Mouse (Mus musculus) layer of hippocampus, adult 8-10 months (tissue): ENCODE measurements at regions not wholly inside any gene's neighbourhood (a gene's known extent, or its start where the extent isn't known, plus 50 kb on each side); places are given as distances from the start of the nearest gene placed in this dataset.

ENCODE experiments used
- DNase-seq, 2 experiments: peaks; one replicate each; pipeline ENCODE4 v3.0.0; 2022; ENCODE audit warnings: low spot score in 2 of 2

DNA sequence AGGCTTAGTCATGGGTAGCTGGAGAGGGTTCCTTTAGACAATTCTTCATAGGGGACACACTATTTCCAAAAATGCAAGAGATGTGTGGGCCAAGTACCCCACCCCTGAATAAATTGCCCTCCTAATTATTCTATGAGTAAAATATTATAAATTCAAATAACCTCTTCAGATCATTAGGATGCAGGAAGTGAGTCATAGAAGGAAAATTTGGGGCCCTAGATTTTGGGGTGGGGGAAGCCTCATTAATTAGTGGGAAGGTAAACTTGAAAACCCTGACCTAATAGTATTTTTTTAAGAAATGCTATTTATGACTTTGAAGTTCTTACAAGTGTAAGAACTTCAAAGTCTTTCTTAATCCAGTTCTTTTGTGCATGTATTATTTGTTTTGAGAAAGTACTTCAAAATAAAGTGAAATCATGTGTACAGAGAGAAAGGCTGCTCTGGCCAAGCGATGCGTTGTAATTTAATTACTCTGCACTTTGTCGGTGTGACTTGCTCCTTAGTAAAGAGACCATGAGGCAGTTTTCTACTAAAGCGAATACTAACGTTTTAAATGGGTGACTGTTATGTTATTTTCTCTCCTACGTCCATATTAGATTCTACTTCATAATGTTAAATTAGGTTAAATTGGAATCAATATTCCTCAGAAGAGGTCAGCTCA is 200.6 kb downstream of the Tgfb2 start:
- no peak for DNase-seq

DNA sequence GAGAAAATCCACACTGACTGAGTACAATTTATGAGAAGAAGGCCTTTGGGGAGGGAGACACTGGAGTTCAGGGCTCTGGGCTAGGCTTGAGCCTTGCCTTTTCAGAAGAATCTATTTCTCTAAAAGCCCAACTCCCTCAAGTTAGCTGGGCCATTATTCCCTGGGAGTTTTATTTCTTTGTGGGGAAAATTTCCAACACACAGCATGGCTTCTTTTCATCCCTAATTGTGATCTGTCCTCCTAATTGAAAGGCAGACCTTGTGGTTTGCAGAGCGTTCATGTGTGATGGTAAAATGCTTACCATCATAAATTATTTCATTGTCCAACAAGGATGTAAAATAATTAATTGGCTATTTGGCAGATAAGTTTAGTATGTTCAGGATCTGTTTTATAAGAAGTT is 204.1 kb downstream of the Tgfb2 start:
- DNase-seq, result no peak

DNA sequence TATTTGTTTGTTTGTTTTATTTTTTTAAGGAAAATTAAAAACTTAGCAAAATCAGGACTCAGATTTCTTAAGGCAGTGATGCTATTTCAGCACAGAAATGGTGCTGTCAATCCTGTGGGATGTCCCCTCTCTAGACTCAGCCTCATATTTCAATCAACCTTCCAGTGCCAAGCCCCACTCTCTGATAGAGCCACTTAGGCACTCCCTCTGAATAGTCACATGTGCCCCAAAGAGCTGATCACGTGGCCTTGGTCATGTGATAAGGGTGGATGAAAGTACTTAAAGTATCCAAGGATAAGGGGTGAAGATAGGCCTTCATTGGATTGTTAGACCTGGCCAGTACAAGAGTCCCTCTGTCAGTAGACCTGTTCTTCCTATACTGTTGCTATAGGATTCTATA is 207.9 kb downstream of the Tgfb2 start:
- no peak for DNase-seq

DNA sequence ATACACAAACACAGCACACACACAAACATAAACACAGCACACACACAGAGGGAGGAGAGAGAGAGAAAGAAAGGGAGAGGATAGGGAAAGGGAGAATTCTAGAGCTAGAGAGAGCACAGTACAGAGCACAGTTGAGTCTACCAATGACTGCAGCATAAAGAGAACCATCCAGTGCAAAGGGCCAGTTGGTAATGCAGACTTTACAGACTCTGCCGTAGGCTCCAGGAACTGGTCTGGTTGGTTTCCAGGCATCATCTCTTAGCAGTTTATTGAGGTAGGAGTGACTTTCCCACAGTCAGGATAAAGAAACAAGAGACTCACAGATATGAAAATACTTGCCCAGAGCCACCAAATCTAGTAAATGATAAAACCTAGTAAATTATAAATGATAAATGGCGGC is 208.5 kb downstream of the Tgfb2 start:
- no peak for DNase-seq

DNA sequence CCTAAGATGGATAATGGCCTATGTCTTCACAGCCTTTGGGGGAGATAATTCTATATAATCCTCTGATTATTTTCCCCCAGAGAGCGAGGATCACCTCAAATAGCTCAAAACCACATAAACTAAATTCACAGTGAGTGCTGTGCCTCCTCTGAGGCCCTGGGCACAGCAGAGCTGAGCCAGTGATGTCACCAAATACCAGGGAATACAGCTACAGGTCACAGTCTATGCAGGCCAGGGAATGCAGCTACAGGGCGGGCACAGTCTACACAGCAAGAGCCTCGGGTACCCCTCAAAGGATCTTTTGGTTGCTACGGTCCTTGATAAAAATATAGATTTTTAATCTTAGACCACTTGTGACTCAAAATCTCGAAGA is 211.4 kb downstream of the Tgfb2 start:
- DNase-seq, result no peak

DNA sequence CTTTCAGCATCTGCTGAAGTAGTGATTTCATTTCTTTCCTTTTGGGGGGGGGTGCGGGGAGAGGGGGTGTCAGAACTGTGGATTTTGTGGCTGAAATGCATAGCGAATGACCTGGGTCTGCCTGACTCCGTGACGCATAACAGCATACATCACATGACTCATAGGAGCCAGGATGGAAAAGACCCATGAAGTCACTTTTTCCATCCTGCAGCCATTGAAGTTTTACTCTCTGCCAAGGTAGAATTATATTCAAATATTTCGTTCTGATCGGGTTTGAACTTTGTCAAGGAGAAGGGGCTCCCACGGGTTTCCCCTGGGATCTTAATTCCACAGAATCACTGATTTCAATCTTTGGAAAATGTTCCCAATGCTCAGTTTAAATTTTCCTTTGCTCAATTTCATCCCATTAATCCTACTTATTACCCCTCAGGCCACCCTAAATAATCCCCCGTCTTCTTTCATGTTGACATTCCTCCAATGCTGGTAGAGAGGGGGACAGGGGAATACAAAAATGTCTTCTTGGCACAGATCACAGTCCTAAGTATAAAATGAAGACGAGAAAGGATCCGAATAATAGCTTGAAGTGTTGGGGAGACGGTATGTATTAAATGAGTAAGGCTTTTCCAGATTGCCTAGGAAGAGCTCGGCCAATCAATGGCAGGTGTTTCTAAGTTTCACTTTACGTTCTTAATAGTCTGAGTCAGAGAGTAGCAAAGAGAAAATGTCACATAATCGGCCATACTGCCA is 212.0 kb downstream of the Tgfb2 start:
- no peak for DNase-seq

DNA sequence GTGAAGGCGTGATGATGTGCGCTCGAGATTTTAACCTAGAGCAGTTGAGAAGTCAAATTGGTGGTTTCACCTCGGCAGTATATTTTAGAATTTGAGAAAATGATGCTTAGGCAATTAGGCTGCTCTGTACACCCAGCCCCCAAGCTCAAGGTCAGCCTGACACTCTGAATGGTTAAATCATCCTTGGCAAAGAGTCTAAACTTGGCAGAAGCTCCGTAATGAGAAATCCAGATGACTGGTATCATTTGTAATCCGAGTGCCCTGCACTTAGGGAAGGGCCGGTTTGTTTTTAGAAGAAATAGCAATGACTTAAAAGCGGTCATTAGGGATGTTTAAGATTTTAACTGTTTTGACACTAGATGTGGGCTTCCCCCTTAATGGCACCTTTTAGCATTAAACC is 223.6 kb downstream of the Tgfb2 start:
- no peak for DNase-seq

DNA sequence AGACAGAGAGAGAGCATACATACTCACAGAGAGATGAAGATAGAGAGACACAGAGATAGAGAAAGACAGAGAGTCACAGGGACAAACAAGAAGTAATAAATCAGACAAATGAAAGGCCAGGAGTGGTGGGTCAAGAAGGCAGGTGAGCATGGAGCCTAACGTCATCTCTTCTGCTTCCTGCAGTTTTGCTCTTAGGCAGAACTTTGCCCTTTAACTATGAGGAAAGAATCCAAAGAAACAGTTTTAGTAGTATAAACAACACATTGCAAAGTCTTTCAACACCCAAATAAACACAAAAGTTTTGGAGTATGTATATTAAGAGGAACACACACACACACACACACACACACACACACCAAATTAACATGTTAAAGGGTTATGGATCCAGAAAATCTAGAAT is 225.8 kb downstream of the Tgfb2 start:
- no peak for DNase-seq

DNA sequence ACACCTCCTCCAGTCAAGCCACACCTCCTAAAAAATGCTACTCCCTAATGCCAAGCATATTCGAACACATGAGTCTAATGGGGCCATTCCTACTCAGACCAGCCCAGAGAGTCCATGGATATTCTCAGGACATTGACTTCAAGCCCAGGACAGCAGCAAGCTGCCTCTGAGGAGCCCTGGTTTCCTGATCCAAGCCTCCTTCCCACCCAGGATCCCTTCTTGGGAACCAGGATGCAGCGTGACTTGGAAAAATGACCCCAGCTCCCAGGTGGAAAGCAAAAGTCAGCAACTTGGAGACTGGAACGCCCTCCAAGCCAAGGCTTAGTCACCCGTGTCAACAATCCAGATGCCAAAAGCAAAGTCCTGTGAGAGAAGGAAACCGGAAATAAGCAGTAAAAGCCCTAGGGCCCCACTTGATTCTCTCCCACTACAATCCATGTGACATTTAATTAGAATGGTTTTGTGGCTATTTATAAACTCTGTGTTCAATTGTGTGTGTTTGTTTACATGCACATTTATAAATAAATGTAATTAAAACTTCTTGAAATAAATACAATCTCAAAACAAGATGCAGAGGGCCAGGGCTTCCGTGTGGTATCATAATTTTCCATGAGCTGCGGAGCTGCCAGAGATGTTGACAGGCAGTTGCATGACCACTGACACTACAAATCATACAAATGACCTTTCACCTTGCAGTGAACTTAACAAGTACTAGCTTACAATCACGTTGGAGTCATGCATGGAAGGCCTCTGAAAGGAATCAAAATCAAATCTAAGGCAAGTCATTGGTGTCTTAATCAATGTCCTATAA is 227.2 kb downstream of the Tgfb2 start:
- DNase-seq, result no peak

DNA sequence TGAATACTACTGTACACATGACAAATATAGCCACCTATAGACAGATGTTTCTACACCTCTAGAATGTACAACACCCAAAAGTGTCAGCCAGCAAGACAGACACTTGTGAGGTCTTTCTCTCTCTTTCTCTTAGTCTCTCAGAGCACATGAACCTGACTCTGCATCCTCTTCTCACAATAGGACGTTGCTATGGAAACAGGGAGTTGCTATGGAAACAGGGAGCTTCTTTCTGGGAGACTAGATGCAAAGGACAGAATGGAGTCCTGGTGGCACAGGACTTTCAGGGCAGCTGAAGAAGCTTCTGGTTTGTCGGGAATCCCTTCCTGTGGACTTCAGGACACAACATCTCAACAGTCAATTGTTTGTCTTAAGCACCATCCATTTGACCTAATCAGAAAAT is 230.9 kb downstream of the Tgfb2 start:
- DNase-seq, result peak; percentile 33 to 50

DNA sequence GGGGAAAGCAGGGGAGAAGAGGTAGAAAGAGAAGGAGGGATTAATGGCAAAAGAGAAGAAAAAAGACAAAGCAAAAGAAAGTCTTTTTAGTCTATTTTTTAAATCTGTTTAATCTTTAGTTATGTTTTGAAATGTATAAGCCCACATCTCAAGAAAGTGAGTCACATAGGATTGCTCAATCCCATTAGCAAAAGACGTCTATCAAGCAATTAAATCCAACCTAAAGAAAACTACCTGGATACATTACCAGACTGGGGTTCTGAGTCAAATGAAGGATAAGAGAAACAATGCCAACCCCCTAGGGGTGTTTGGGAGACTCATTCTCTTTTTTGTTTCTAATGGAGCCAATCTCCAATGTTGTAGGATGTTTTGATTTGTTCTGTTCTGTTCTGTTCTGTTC is 231.4 kb downstream of the Tgfb2 start:
- DNase-seq, result no peak

DNA sequence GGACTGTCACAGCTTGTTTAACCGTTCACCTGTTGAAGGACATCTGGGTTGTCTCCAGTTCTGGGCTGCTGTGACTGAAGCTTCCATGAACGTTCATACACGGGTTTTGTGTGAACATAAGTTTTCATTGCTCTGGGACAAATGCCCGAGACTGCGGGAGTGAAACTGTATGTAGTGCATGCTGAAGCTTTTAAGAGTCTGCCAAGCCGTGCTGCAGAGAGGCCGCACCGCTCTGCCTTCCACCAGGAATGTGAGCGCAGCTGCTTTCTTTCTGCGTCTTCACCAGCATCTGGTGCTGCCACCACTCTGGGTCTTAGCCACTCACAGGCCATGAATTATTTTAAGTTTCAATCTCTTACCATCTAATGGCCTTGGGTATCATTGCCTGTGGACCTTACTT is 232.8 kb downstream of the Tgfb2 start:
- DNase-seq, result peak in 1 of 2 experiments; percentile 9

DNA sequence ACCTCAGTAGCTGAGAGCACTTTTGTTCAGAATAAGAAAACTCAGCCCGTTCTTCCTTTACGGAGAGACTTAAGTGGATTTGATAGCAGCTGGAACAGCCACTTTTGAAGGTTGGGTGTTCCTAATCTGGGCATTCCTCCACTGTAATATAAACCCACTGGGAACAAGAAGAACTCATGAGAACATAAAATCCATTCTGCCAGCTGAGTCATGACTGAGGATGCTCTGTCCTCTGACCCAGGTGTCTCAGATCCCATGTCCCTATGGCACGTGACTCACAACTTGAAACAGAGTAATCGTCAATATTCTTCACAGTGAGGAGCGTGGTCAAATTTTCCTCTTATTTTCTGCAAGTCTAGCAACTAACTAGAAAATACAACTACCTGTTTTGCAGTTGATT is 240.3 kb downstream of the Tgfb2 start:
- DNase-seq, result no peak

DNA sequence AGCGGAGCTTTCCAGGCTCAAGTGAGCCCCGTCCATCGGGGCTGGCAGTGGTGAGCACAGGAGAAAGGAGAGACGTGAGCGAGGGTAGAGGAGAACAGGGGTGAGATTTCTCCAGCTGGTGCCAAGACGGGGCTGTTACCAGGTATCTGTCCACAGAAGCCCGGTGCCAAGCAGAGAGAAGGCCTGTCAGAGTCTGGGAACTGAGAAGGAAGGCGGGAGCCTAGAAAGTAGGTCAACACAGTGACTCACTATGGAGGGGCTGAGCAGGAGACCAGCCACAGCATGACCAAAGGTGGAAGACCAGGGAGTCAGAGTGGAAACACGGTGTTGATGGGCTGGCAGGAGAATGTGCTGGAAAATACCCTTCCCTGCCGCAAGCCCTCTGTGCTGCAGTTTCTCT is 245.0 kb downstream of the Tgfb2 start:
- no peak for DNase-seq

DNA sequence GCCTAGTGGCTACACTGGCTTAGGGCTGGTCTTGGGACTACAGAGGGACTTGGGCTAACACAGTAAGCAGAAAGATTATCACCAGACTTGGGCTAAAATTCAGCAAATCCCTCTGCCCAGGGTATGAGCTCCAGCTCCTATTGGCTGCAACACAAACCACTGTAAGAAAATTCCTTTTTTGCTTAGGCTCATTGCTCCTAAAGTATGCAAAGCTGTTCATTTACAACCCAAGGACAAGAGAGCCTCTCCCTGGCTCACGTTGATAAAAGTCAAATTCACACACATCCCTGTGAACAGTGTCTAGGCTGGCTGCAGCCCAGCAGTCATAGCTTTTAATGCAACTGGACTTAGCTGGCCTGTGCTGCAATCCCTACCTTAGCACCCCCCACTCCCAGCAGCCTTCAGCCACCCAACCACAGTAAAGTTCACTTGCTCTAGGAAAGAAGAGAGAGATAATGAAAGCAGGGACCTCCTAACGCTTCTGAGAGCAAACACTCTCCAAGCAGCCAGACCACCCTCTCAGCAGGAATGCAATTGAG is 247.6 kb downstream of the Tgfb2 start:
- no peak for DNase-seq

DNA sequence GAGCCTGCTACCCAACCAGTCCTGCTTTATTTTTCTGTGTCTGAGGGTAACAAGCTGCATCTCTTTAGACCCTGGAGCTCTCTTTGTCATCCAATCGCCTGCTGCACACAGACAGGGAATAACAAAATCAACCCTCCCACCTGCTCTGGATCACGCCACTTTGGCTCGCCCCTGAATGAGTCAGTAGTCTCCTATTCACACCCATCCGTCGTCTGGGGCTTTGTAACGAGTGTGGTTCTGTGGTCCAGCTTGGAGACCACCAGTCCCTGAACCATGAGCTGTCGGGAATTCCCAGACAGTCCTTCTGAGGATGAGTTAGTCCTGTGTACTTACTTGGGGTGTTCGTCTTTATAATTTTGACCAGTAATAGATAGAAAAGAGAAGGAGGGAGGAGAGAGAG is 248.7 kb downstream of the Tgfb2 start:
- DNase-seq, result no peak

DNA sequence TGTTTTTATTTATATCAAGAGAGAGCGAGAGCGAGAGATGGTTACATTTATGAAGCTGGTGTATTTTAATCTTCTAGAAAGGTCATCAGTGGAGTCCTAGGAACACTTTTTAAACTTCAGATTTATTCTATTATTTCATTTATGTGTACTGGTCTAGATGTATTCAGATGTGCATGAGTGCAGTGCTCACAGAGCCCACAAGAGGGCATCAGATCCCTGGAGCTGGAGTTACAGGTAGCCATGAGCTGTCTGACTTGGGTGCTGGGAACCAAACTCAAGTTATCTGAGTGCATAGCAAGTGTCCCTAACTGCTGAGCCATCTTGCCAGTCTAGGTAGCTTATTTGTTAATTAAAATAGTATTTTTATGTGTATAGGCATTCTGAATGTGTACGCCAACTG is 249.7 kb downstream of the Tgfb2 start:
- no peak for DNase-seq

DNA sequence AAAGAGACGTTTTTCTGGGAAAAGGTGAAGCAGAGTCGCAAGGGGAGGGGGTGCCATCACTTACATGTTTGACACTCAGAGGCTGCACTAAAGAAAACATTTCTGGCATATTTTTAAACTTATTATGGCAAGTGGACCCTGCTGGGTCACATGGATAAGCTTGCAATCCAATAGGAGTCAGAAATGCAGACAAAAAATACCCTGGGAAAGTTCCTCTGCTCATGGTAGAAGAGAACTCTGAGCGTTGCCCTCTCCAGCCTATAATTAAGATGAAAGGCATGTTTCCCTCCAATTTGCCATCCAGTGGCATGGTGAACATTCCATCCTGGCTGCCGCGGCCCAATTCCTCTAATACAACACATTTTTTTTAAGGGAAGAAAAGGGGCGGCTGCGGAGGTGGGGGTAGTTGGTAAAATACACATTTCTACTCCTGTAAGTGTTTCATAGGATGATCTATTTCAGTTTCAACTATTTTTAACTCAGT is 250.6 kb downstream of the Tgfb2 start:
- DNase-seq, result no peak

DNA sequence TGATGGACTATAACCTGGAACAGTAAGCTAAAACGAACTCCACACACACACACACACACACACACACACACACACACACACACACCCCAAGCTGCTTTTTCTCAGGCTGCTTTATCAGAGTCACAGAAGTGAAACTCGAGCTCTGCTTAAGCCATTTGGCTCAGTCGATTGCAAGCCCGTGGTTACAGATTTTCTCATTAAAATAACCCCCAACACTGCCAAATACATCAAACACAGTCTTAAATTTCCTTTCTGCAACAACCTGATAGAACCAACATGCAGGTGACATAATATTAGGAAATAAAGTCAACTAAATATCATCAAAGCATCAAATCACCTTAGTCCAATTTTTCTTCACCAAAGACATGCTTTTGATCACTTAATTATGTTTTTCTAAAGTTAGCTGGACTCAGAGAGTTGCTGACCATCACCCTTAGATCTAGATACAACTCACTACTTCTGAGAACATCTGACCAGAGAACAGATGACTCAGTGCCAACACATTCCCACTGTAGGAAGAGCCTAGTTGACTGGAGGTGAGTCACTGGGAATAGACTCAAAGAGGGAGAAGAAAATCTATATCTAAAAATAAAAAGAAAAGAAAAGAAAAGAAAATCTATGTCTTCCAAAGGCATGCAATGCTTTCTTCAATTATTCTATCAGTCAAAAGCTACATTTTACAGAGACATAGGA is 251.2 kb downstream of the Tgfb2 start:
- no peak for DNase-seq

DNA sequence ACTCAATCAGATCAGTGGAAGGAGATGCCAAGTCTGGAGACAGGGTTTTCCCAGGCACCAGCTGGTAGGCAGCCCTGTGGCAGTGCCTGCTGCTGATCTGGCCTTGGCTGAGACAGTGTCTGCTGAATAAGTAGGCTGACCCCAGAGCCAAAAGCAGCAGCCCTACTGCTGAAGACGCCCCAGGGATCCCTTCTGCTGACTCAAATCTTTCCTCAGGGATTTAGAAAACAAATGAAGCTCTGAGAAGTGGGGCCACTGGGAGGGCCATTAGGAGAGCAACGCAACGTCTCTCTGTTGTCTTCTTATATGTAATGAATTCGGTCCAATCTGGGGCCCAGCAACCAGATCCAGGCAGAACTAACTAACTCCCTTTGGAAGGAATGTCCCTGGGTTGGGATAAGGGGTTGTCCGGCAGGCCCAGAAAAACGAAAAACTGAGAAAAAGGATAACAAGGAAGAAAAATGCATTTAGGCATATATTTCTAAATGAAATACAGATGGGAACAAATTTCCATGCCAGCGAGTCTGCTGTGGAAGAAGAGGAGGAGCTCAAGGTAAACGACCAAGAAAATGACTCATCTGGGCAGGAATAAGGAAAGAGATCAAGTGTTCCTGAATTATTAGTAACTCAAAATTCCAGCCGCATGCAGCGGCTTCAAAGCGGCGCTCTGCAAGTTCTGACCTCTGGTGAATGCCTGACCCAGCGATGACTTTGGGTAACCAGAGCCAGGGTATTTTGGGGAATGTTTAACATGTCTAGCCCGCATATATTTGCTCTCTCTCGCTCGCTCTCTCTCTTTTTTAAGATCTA is 256.7 kb downstream of the Tgfb2 start:
- no peak for DNase-seq

DNA sequence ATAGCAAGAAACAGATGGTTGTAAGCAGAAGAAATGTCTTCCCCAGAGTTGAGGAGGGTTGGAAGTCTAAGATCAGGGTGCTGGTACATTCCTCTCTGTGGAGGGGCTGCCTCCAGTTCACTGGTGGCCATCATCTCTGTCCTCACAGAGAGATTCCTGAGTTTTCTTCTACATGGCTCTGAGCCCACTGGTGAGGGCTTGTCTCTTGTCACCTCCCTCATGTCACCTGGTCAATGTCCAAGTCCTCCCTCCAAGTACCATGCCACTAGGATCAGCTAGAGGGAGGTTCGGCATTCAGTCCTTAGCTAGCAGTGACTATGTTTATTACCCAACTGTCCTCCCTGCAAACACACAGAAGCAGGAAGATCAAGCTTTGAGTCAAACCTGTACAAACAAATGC is 258.3 kb downstream of the Tgfb2 start:
- DNase-seq, result no peak
